Mouse (Mus musculus): ENCODE measurements at regions not wholly inside any gene's neighbourhood (a gene's known extent, or its start where the extent isn't known, plus 50 kb on each side); places are given as distances from the start of the nearest gene placed in this dataset.

DNA sequence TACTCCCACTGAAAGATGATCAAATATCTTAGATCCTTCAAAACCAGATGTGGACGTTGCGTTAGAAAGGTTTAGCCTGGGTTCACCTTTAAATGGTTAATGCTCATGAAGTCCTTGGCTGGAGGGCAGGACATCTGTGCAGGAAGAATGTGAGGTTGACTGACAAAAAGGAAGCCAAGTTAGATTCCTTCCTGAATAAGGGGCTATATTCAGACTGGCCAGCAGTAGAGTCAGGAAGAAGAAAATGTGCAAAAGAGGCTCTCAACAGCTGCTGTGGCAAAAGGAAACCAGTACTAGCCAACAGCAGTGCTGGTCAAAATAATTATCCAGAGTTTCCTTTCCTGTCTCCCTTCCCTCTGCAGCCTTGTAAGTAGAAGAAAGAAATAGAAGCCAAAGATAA, 582.0 kb upstream of the Marcks start:
- DNase-seq, result no peak
- WGBS, result 58% methylated on average over 2 of the region's 2 CpGs
- Histone ChIP-seq H3K27ac (ENCODE audit: insufficient read depth, low read depth, low read length) (no peak overlapping the region), H3K27me3 (replicated peaks; ENCODE audit: control insufficient read depth, insufficient read depth, low read length) (no peaks in the 10 kb centered on the region), H3K4me1 (ENCODE audit: control insufficient read depth, insufficient read depth, low read length) (no peaks in the 10 kb centered on the region), H3K36me3 (ENCODE audit: control insufficient read depth, insufficient read depth, low read length) (no peaks in the 10 kb centered on the region), H3K4me3 (ENCODE audit: insufficient read depth, low read depth, low read length) (no peak overlapping the region)
- TF ChIP-seq CTCF (conservative IDR thresholded peaks at IDR 0.05; ENCODE audit: insufficient read depth, insufficient read length, low read depth, low read length), result no peak
- no peak for TF ChIP-seq POLR2A (IDR thresholded peaks at IDR 0.05; ENCODE audit: low read depth, low read length)

DNA sequence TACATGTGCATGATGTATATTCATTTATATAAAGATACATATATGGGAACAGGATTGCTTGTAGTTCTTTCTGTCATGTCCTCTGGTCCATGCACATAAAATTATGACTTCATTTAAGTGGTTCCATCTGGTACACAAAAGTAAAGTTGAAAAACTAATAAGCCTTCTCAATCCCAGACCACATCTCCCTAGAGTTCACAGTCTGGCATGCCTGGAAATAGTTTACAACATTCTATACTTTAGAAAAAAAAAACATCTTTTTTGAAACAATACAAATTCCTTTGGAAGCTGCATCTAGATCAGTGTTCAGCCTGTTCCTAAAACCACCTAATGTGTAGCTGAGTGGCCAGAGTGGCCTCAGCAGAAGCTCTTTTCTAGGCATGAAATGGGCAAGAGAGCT, 578.2 kb upstream of the Marcks start:
- Histone ChIP-seq H3K4me3 (ENCODE audit: insufficient read depth, low read depth, low read length) (no peak overlapping the region), H3K27me3 (replicated peaks; ENCODE audit: control insufficient read depth, insufficient read depth, low read length) (no peaks in the 10 kb centered on the region), H3K36me3 (ENCODE audit: control insufficient read depth, insufficient read depth, low read length) (no peaks in the 10 kb centered on the region), H3K4me1 (ENCODE audit: control insufficient read depth, insufficient read depth, low read length) (no peaks in the 10 kb centered on the region), H3K27ac (ENCODE audit: insufficient read depth, low read depth, low read length) (no peak overlapping the region)
- no peak for TF ChIP-seq CTCF (conservative IDR thresholded peaks at IDR 0.05; ENCODE audit: insufficient read depth, insufficient read length, low read depth, low read length)
- no peak for DNase-seq

DNA sequence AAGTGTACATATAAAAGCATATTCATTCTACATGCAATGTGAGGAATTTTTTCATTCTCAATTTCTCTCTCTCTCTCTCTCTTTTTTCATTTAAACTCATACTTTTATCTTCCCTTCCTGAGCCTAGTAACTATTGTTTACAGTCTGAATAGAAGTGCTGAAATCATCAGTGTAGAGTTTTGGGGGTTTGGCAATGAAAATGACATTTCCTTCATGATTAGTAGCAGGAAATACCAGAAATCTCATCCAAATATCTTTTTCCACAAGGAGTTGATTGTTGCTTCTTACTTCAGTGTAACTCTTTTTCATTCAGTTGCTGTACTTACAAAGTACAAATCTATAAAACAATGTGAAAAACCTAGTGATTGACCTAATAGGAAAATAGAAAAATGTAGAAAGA, 572.7 kb upstream of the Marcks start:
- Histone ChIP-seq H3K27ac (ENCODE audit: insufficient read depth, low read depth, low read length) (no peak overlapping the region), H3K4me1 (ENCODE audit: control insufficient read depth, insufficient read depth, low read length) (no peaks in the 10 kb centered on the region), H3K4me3 (ENCODE audit: insufficient read depth, low read depth, low read length) (no peak overlapping the region), H3K36me3 (ENCODE audit: control insufficient read depth, insufficient read depth, low read length) (no peaks in the 10 kb centered on the region), H3K27me3 (replicated peaks; ENCODE audit: control insufficient read depth, insufficient read depth, low read length) (no peaks in the 10 kb centered on the region)
- TF ChIP-seq POLR2A (IDR thresholded peaks at IDR 0.05; ENCODE audit: low read depth, low read length) (no peak), CTCF (conservative IDR thresholded peaks at IDR 0.05; ENCODE audit: insufficient read depth, insufficient read length, low read depth, low read length) (no peak)
- peak; percentile 34 for DNase-seq

DNA sequence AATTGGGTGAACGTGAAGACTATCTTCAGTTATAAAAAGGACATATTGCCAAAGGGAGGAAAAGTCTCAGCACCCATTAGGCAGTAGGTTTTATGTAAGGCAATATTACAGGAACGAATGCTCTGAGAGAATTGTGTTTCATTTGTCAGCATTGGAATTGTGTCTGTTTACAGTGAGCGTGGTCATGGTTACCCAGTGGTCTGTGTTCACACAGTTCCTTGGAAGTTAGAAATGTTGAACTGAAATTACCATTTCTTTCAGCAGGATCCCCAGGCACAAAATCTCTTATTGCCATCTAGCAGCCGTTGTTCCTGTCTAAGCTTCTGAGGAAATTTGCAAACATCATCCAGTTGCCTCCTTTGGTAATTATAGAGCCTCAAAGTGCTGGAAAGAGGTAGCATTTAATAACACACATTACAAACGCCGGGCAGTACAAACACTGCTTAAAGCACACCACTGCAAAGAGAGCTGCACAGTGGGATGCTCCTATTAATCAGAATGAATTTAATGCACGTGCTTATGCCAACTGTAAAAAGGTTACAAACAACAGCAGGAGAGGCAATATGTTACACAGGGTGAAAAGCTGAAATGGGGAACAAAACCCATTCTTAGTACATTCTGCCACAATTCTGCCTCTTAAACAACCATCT, 555.4 kb upstream of the Marcks start:
- Histone ChIP-seq H3K4me1 (ENCODE audit: control insufficient read depth, insufficient read depth, low read length) (no peaks in the 10 kb centered on the region), H3K27ac (ENCODE audit: insufficient read depth, low read depth, low read length) (no peak overlapping the region), H3K4me3 (ENCODE audit: insufficient read depth, low read depth, low read length) (no peak overlapping the region), H3K36me3 (ENCODE audit: control insufficient read depth, insufficient read depth, low read length) (no peaks in the 10 kb centered on the region), H3K27me3 (replicated peaks; ENCODE audit: control insufficient read depth, insufficient read depth, low read length) (no peaks in the 10 kb centered on the region)
- no peak for DNase-seq
- TF ChIP-seq POLR2A (IDR thresholded peaks at IDR 0.05; ENCODE audit: low read depth, low read length) (no peak), CTCF (conservative IDR thresholded peaks at IDR 0.05; ENCODE audit: insufficient read depth, insufficient read length, low read depth, low read length) (no peak)
- WGBS, result 81% methylated on average over 7 of the region's 7 CpGs

DNA sequence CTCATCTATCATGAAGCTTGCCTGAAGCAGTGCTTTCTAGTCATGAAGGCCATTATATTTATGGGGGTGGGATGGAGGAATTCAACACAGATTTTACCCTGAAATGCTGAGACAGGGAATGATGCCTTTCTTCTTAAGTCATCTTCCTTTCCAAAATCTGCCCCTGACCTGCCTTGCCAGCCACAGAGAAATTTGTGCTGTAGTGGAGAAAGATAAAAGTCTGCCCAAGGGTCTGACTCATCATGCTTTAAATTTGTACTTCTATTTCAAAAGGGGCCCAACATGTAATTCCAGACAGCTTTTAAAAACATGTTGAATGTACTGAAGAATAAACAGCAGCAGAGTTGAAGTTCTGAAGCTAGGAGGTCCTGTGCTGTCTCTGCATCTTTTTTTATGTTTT, 554.1 kb upstream of the Marcks start:
- no peak for DNase-seq
- no peak for TF ChIP-seq CTCF (conservative IDR thresholded peaks at IDR 0.05; ENCODE audit: insufficient read depth, insufficient read length, low read depth, low read length)
- TF ChIP-seq POLR2A (IDR thresholded peaks at IDR 0.05; ENCODE audit: low read depth, low read length), result no peak

DNA sequence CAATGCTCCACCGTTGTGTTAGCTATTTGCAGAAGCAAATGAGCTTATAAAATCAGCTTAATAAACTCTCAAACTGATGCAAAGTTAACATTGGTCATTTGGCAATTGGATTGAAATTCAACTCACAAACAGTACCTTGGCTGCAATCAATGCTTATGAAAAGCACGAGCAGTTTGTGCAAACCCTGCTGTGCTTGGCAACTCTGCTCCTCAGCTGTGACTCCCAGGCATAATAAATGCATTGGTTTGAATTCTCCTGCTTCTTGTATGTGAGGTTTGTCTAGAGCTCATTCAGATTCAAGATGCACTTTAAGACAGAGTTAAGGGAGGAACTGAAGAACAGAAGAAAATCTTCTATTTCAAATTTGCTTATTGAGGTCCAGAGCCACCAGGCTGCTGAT, 553.2 kb upstream of the Marcks start:
- no peak for DNase-seq
- Histone ChIP-seq H3K4me3 (ENCODE audit: insufficient read depth, low read depth, low read length) (no peak overlapping the region), H3K4me1 (ENCODE audit: control insufficient read depth, insufficient read depth, low read length) (no peaks in the 10 kb centered on the region), H3K36me3 (ENCODE audit: control insufficient read depth, insufficient read depth, low read length) (no peaks in the 10 kb centered on the region), H3K27ac (ENCODE audit: insufficient read depth, low read depth, low read length) (no peak overlapping the region), H3K27me3 (replicated peaks; ENCODE audit: control insufficient read depth, insufficient read depth, low read length) (no peaks in the 10 kb centered on the region)
- TF ChIP-seq CTCF (conservative IDR thresholded peaks at IDR 0.05; ENCODE audit: insufficient read depth, insufficient read length, low read depth, low read length), result no peak
- TF ChIP-seq POLR2A (IDR thresholded peaks at IDR 0.05; ENCODE audit: low read depth, low read length), result no peak
- WGBS, result 65% methylated on average over 2 of the region's 2 CpGs

More for the DNA sequence above, 554.1 kb upstream of the Marcks start:
- no peak overlapping the region for H3K27ac ChIP-seq (ENCODE audit: insufficient read depth, low read depth, low read length)
- H3K36me3 ChIP-seq (ENCODE audit: control insufficient read depth, insufficient read depth, low read length), result no peaks in the 10 kb centered on the region
- H3K27me3 ChIP-seq (replicated peaks; ENCODE audit: control insufficient read depth, insufficient read depth, low read length), result no peaks in the 10 kb centered on the region
- no peak overlapping the region for H3K4me3 ChIP-seq (ENCODE audit: insufficient read depth, low read depth, low read length)
- no peaks in the 10 kb centered on the region for H3K4me1 ChIP-seq (ENCODE audit: control insufficient read depth, insufficient read depth, low read length)

DNA sequence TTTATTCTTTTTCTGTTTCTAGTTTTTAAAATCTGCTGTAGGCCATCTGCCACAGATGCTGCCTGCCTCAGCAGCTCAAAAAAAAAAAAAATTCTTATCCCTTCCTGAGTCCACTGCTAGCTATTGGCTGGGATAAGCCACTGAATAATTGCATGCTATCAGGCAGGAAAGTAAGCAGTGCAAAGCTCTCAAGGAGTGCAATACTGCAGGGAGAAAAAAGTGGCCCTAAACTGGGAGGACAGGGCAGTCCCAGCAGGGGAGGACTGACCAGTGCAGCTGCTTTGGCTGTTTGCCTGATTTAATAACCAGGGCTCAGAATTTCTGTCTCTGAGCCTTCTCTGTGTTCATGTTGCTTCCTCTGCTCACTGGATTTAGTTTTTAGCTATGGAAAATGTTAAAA, 544.4 kb upstream of the Marcks start:
- peak; percentile 21 for DNase-seq
- no peak overlapping the region for H3K27ac ChIP-seq (ENCODE audit: insufficient read depth, low read depth, low read length)
- H3K36me3 ChIP-seq (ENCODE audit: control insufficient read depth, insufficient read depth, low read length), result no peaks in the 10 kb centered on the region

DNA sequence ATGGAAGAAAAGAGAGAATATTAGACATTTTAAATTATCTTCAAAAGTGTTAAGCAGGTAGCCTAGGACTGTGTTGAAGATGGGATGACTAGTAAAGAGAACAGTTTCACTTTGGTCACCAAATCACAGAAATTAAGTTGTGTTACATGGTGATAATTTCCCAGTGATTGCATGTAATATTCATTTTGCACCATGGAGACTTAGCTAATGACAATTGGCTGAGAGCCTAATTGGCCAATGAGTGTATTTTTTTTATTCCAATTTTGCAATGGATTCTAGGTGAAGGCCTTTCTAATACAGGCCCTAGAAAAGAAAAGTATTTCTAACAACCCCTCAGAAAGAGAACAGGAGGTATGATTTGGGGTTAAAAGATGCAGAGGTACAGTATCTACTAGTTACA, 541.9 kb upstream of the Marcks start:
- Histone ChIP-seq H3K36me3 (ENCODE audit: control insufficient read depth, insufficient read depth, low read length) (no peaks in the 10 kb centered on the region), H3K27me3 (replicated peaks; ENCODE audit: control insufficient read depth, insufficient read depth, low read length) (no peaks in the 10 kb centered on the region), H3K4me3 (ENCODE audit: insufficient read depth, low read depth, low read length) (no peak overlapping the region), H3K4me1 (ENCODE audit: control insufficient read depth, insufficient read depth, low read length) (no peaks in the 10 kb centered on the region), H3K27ac (ENCODE audit: insufficient read depth, low read depth, low read length) (no peak overlapping the region)
- no peak for DNase-seq
- TF ChIP-seq POLR2A (IDR thresholded peaks at IDR 0.05; ENCODE audit: low read depth, low read length) (no peak), CTCF (conservative IDR thresholded peaks at IDR 0.05; ENCODE audit: insufficient read depth, insufficient read length, low read depth, low read length) (no peak)

More for the DNA sequence above, 544.4 kb upstream of the Marcks start:
- Histone ChIP-seq H3K27me3 (replicated peaks; ENCODE audit: control insufficient read depth, insufficient read depth, low read length) (no peaks in the 10 kb centered on the region), H3K4me1 (ENCODE audit: control insufficient read depth, insufficient read depth, low read length) (no peaks in the 10 kb centered on the region), H3K4me3 (ENCODE audit: insufficient read depth, low read depth, low read length) (no peak overlapping the region)
- no peak for TF ChIP-seq CTCF (conservative IDR thresholded peaks at IDR 0.05; ENCODE audit: insufficient read depth, insufficient read length, low read depth, low read length)
- no peak for TF ChIP-seq POLR2A (IDR thresholded peaks at IDR 0.05; ENCODE audit: low read depth, low read length)

Measured in kidney, adult 2 months (tissue).